Mouse (Mus musculus) activated CD4-positive, CD25-positive, alpha-beta regulatory T cell, adult 4 months (primary cell): ENCODE data around the gene Fam221b. TPM values are rescaled to one million over a fixed set of nuclear protein-coding genes. Genes with fewer than 3 reads are reported as not detected.

ENCODE experiments used
- ATAC-seq: one replicate; pipeline ENCODE4 v1.8.0; 2017
- polyA plus RNA-seq, 2 experiments: library from polyadenylated mRNA; unstranded; fragments of 100-300 nt; shearing (Covaris generic); gene quantifications; one replicate each; pipeline ENCODE4 v1.2.1; 2017

The Fam221b gene
- polyA plus RNA-seq, 2 experiments from 2014 or later, result 3.2 to 4.4 TPM

GRCm38 (mm10) chr4:43612534-43612933, 56.4 kb downstream of the Fam221b start:
- ATAC-seq, result no peak

Other genes with a start within 250 kb of the Fam221b start
- gene Fam166b, start 240.0 kb downstream of the Fam221b start, polyA plus RNA-seq, result not detected
- 1 to 10 TPM in 1 of 2 experiments, under 1 TPM in 1; 0.48 to 1.1 TPM for gene Tesk1, start 227.2 kb downstream of the Fam221b start, polyA plus RNA-seq
- gene Cd72, start 214.5 kb downstream of the Fam221b start, polyA plus RNA-seq, result 10 to 100 TPM; 63.4 to 67.4 TPM
- gene Sit1, start 185.4 kb downstream of the Fam221b start, polyA plus RNA-seq, result 100 to 1,000 TPM; 145 to 163 TPM
- gene Ccdc107, start 176.2 kb downstream of the Fam221b start, polyA plus RNA-seq, result 10 to 100 TPM; 71.7 to 78.1 TPM
- gene Arhgef39, start 169.4 kb downstream of the Fam221b start, polyA plus RNA-seq, result 1 to 10 TPM; 5.3 to 7.4 TPM
- under 1 TPM in 1 of 2 experiments, not detected in 1; 0.73 TPM for gene Car9, start 162.2 kb downstream of the Fam221b start, polyA plus RNA-seq
- gene Tpm2, start 145.4 kb downstream of the Fam221b start, polyA plus RNA-seq, result not detected
- 100 to 1,000 TPM; 101 to 104 TPM for gene Creb3, start 106.8 kb downstream of the Fam221b start, polyA plus RNA-seq
- 100 to 1,000 TPM in 1 of 2 experiments, 10 to 100 TPM in 1; 86.9 to 116 TPM for gene Tln1, start 106.5 kb downstream of the Fam221b start, polyA plus RNA-seq
- gene Rgp1, start 90.4 kb downstream of the Fam221b start, polyA plus RNA-seq, result 10 to 100 TPM; 10.8 to 12.4 TPM
- 10 to 100 TPM; 12.7 to 14.4 TPM for gene Gba2, start 90.3 kb downstream of the Fam221b start, polyA plus RNA-seq
- not detected for gene Msmp, start 84.7 kb downstream of the Fam221b start, polyA plus RNA-seq
- gene Npr2, start 37.2 kb downstream of the Fam221b start, polyA plus RNA-seq, result not detected
- not detected for gene Spag8, start 15.6 kb downstream of the Fam221b start, polyA plus RNA-seq
- gene Hint2, start 12.7 kb downstream of the Fam221b start, polyA plus RNA-seq, result 10 to 100 TPM; 41.0 to 42.7 TPM
- gene Tmem8b, start 174 bp downstream of the Fam221b start, polyA plus RNA-seq, result under 1 TPM; 0.38 to 0.90 TPM
- gene Olfr70, start 31.7 kb upstream of the Fam221b start, polyA plus RNA-seq, result not detected
- under 1 TPM in 1 of 2 experiments, not detected in 1; 0.13 TPM for gene Olfr71, start 41.1 kb upstream of the Fam221b start, polyA plus RNA-seq
- not detected for gene Hrct1, start 58.0 kb upstream of the Fam221b start, polyA plus RNA-seq
- under 1 TPM in 1 of 2 experiments, not detected in 1; 0.15 TPM for gene Spaar, start 60.9 kb upstream of the Fam221b start, polyA plus RNA-seq
- gene Olfr159, start 101.9 kb upstream of the Fam221b start, polyA plus RNA-seq, result not detected
- not detected for gene Olfr156, start 154.8 kb upstream of the Fam221b start, polyA plus RNA-seq
- gene Olfr157, start 171.1 kb upstream of the Fam221b start, polyA plus RNA-seq, result under 1 TPM; 0.09 to 0.50 TPM
- gene Olfr155, start 182.4 kb upstream of the Fam221b start, polyA plus RNA-seq, result under 1 TPM in 1 of 2 experiments, not detected in 1; 0.26 TPM
- 1 to 10 TPM; 3.4 to 5.9 TPM for gene Reck, start 206.4 kb upstream of the Fam221b start, polyA plus RNA-seq